Mouse (Mus musculus) neural tube, embryonic 14.5 days (tissue): ENCODE measurements around the gene Mepe. TPM values are rescaled to one million over a fixed set of nuclear protein-coding genes. Genes with fewer than 3 reads are reported as not detected.

Experiments
- ATAC-seq: fragments of 200-750 bp; cut with Nextera tagmentation; 2 replicates; pipeline ENCODE4 v1.8.0; 2017; ENCODE audit warnings: low read depth, mild to moderate bottlenecking, moderate TSS enrichment, moderate library complexity
- H3K27ac ChIP-seq: fragments of 300-500 bp; sonication (generic); 2 replicates; pipeline ENCODE4 v1.5.1; 2014; ENCODE audit warnings: low read depth, mild to moderate bottlenecking, control low read depth, low read length, moderate library complexity, mixed read lengths
- H3K27me3 ChIP-seq: fragments of 300-500 bp; sonication (generic); 2 replicates; pipeline ENCODE4 v1.6.1; 2014; ENCODE audit warnings: low read length; ENCODE audit not compliant: control insufficient read depth, insufficient read depth
- H3K36me3 ChIP-seq: fragments of 300-500 bp; sonication (generic); 2 replicates; pipeline ENCODE4 v1.6.1; 2014; ENCODE audit warnings: low read length, mixed read lengths; ENCODE audit not compliant: control insufficient read depth, insufficient read depth
- H3K4me1 ChIP-seq: fragments of 300-500 bp; sonication (generic); 2 replicates; pipeline ENCODE4 v1.6.1; 2014; ENCODE audit warnings: low read length; ENCODE audit not compliant: control insufficient read depth, insufficient read depth
- H3K4me2 ChIP-seq: fragments of 300-500 bp; sonication (generic); 2 replicates; pipeline ENCODE4 v1.6.1; 2014; ENCODE audit warnings: mild to moderate bottlenecking, low read depth, low read length, control low read depth
- H3K4me3 ChIP-seq: fragments of 300-500 bp; sonication (generic); 2 replicates; pipeline ENCODE4 v1.5.1; 2014; ENCODE audit warnings: low read depth, low read length, control low read depth, mixed read lengths
- H3K9ac ChIP-seq: fragments of 300-500 bp; sonication (generic); replicated peaks from 2 replicates; pipeline ENCODE4 v1.6.1; 2014; ENCODE audit warnings: low read depth, mild to moderate bottlenecking, control low read depth, low read length, mixed read lengths
- H3K9me3 ChIP-seq: fragments of 300-500 bp; sonication (generic); 2 replicates; pipeline ENCODE4 v1.6.1; 2016; ENCODE audit warnings: low read length; ENCODE audit not compliant: control insufficient read depth
- WGBS: fragments of 180-500 bp; shearing (Covaris S2); extraction: QIAGEN DNeasy Blood & Tissue Kit; methylation state at CpG from one replicate; pipeline ENCODE4 v1.1.7; 2014; 5-methylcytosine and 5-hydroxymethylcytosine counted together
- polyA plus RNA-seq: library from polyadenylated mRNA; unstranded; fragments of >200 nt; fragmentation: Nextera tagmentation; extraction: Ambion mirVana; gene quantifications from 2 replicates; pipeline ENCODE4 v1.2.1, GENCODE M21; 2014

Mepe gene
- polyA plus RNA-seq, 1 experiment from 2014 or later, result not detected

DNA sequence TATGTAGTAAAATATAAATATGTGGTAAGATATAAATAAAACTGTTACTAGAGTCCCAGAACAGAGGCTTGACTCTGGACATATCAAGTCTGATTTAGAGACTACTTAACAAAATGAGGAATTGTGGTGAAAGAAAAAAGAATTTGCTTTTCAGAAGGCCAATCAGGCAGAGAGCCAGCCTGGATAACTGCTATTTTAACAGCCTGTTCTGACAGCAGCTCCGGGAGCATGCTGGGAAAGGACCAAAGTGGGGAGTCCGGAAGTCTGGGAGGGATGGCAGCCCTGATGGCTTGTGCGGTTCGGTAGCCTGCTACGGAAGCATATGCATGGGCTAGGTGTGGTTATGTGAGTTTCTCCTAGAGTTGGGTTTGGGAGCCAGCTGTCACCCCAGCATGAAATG is 45.5 kb downstream of the Mepe start:
- Histone ChIP-seq H3K9me3 (no peaks in the 10 kb centered on the region), H3K4me2 (no peak overlapping the region), H3K4me1 (no peaks in the 10 kb centered on the region), H3K4me3 (no peak overlapping the region), H3K27me3 (no peaks in the 10 kb centered on the region), H3K36me3 (no peaks in the 10 kb centered on the region), H3K9ac (no peak overlapping the region), H3K27ac (no peak overlapping the region)
- 88% methylated on average over 5 of the region's 5 CpGs for WGBS
- no peak for ATAC-seq

DNA sequence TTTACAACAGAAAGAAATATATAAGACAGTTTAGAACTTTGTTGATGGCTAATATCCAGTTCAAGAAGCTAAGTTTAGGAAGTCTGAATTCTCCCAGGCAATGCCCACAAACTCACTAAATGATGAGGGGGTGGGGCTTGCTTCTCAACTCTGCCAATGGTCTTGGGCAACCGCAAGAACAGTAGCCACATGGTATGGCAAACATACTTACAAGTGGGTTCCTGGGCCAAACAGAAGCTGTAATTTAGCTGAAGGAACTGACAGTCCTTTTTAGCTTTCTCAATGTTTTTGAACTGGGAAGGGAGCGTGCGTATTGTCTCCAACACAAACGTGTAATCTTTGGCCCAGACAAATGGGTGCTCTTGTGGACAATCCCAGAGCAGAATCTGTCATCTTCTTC is 46.2 kb downstream of the Mepe start:
- Histone ChIP-seq H3K9ac (no peak overlapping the region), H3K4me2 (no peak overlapping the region), H3K4me1 (no peaks in the 10 kb centered on the region), H3K9me3 (no peaks in the 10 kb centered on the region), H3K27me3 (no peaks in the 10 kb centered on the region), H3K27ac (no peak overlapping the region), H3K4me3 (no peak overlapping the region), H3K36me3 (no peaks in the 10 kb centered on the region)
- 90% methylated on average over 4 of the region's 4 CpGs for WGBS
- ATAC-seq, result no peak

DNA sequence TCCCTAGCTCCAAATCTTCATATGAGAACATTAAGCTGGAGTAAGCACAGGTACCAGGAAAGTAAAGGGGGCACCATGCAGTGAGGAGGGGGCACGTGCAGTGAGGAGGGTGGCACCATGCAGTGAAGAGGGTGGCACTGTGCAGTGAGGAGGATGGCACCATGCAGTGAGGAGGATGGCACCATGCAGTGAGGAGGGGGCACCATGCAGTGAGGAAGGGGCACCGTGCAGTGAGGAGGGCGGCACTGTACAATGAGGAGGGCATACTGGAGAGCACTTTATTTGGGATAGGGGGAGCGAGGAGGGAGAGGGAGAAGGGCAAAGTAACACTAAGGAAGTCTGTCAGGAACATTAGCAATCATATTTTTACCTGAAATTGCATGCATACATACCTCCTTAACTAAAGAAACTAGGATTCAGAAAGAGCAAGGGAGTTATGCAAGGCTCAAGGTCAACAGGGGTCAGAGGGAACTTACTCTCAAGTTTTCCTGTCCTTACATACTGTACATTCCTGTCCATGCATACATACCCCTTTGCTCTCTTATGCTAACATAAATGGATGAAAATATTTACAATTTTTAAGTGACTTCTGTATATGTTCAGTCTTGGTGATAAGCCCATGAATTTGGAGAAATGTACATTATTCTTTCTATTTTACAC is 48.6 kb downstream of the Mepe start:
- Histone ChIP-seq H3K4me2 (no peak overlapping the region), H3K9ac (no peak overlapping the region), H3K9me3 (no peaks in the 10 kb centered on the region), H3K4me3 (no peak overlapping the region), H3K27ac (no peak overlapping the region), H3K27me3 (no peaks in the 10 kb centered on the region), H3K36me3 (no peaks in the 10 kb centered on the region), H3K4me1 (no peaks in the 10 kb centered on the region)
- WGBS, result 85% methylated on average over 4 of the region's 4 CpGs
- no peak for ATAC-seq

DNA sequence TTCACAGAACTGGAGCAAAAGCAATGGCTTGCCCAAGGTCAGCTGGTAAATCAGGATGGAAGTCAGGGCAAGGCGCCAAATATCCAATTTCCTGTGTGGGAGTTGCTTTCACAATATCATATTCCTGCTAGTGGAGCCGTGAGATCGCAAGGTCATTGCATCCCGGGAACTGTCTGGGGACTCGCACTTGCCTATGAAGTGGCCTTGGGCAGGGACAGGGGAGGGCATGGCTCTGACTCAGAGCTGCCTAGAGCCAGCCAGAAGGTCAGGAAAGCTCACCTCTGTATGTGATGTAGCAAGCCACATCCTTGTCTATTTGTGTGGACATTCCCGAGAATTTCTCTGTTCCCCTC is 49.2 kb downstream of the Mepe start:
- WGBS, result 81% methylated on average over 6 of the region's 6 CpGs
- Histone ChIP-seq H3K27me3 (no peaks in the 10 kb centered on the region), H3K27ac (no peak overlapping the region), H3K9me3 (no peaks in the 10 kb centered on the region), H3K9ac (no peak overlapping the region), H3K4me1 (no peaks in the 10 kb centered on the region), H3K36me3 (no peaks in the 10 kb centered on the region), H3K4me3 (no peak overlapping the region), H3K4me2 (no peak overlapping the region)
- no peak for ATAC-seq

DNA sequence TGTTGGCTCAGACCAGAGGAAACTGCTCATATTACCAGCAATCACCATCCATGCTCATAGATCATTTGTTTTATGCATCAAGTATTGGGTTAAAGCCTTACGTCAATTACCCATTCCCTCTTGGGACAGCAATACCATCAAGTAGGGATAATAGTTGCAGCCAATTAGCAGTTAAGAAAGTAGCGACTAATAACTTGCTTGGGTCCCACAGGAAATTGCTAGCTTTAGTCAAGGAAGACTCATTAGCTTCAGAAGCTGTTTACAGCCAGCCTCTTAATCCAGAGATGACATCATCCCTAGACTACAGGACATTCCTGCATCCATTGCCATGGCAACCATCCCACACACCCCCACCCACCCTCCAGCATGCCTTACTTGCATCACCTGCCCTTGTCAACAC is 50.0 kb downstream of the Mepe start:
- H3K9ac ChIP-seq, result no peak overlapping the region
- no peaks in the 10 kb centered on the region for H3K36me3 ChIP-seq
- H3K27me3 ChIP-seq, result no peaks in the 10 kb centered on the region
- ATAC-seq, result peak; percentile 68; the same call in 1 of the 2 replicates
- 58% methylated on average over 2 of the region's 2 CpGs for WGBS
- no peaks in the 10 kb centered on the region for H3K4me1 ChIP-seq
- no peak overlapping the region for H3K4me3 ChIP-seq
- H3K27ac ChIP-seq, result no peak overlapping the region
- no peaks in the 10 kb centered on the region for H3K9me3 ChIP-seq
- no peak overlapping the region for H3K4me2 ChIP-seq

DNA sequence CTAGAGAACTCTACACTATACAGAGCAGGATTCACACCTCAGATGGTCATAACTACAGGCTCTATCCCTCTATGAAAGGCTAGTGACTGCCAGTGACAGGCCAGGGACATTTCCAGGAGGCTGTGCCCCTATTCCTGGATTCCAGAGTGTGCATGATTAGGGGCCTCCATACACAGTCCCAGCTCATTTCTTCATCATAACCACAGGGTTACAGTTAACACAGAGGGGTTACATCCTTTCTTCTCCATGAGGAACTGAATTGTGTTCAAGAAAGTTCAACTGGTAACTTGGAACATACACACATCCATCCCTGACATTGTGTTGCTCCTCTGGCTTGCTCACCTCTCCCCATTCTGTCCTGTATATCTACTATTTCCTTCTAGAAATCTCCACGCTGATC is 51.8 kb downstream of the Mepe start:
- no peaks in the 10 kb centered on the region for H3K4me1 ChIP-seq
- H3K27ac ChIP-seq, result no peak overlapping the region
- no peaks in the 10 kb centered on the region for H3K36me3 ChIP-seq
- H3K9me3 ChIP-seq, result no peaks in the 10 kb centered on the region
- ATAC-seq, result no peak
- H3K27me3 ChIP-seq, result no peaks in the 10 kb centered on the region
- no peak overlapping the region for H3K9ac ChIP-seq
- H3K4me2 ChIP-seq, result no peak overlapping the region
- WGBS, result 77% methylated on average over 1 of the region's 1 CpGs
- H3K4me3 ChIP-seq, result no peak overlapping the region

DNA sequence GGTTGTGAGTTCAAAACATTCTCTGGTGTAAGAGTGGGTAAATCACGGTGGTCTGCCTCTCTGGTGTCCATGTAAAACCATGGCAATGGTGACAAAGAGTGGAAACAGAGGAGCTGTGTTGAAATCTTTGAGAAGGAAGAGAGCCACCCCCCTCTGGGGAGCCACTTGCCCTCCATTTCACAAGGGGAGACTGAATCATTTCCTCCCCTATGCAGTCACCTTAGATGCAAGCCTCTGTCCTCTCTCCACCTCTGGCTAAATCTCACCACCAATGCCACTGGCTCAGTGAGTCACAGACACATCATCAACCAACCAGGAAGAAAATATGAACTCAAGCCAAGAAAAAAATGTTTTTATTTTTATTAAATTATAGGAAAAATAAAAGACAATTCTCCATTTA is 55.4 kb downstream of the Mepe start:
- ATAC-seq, result no peak
- Histone ChIP-seq H3K4me3 (no peak overlapping the region), H3K4me1 (no peaks in the 10 kb centered on the region), H3K27ac (no peak overlapping the region), H3K4me2 (no peak overlapping the region), H3K27me3 (no peaks in the 10 kb centered on the region), H3K9ac (no peak overlapping the region), H3K36me3 (no peaks in the 10 kb centered on the region), H3K9me3 (no peaks in the 10 kb centered on the region)
- 94% methylated on average over 1 of the region's 1 CpGs for WGBS

DNA sequence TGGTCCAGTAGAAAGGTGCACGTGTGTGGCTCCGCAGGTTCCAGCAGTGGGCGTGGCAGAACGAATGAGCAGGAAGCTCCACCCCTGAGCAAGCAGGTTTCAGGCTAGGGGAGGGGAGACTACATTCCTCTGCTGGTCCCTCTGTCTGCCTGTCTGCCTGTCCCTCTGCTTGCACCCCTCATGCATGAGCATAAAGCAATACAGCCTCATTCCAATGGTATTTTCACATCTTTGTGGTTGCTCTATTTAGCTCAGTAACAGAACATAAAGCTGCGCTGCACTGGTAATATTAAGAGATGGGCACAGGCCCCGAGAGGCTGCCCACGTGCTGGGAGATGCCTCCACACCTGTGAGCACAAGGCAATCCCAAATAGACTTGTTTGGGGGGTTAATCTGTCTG is 56.5 kb downstream of the Mepe start:
- 82% methylated on average over 3 of the region's 7 CpGs for WGBS
- H3K27me3 ChIP-seq, result no peaks in the 10 kb centered on the region
- H3K4me1 ChIP-seq, result no peaks in the 10 kb centered on the region
- H3K9me3 ChIP-seq, result no peaks in the 10 kb centered on the region
- no peak overlapping the region for H3K9ac ChIP-seq
- no peak overlapping the region for H3K27ac ChIP-seq
- H3K4me3 ChIP-seq, result no peak overlapping the region
- H3K4me2 ChIP-seq, result no peak overlapping the region
- H3K36me3 ChIP-seq, result no peaks in the 10 kb centered on the region
- no peak for ATAC-seq

DNA sequence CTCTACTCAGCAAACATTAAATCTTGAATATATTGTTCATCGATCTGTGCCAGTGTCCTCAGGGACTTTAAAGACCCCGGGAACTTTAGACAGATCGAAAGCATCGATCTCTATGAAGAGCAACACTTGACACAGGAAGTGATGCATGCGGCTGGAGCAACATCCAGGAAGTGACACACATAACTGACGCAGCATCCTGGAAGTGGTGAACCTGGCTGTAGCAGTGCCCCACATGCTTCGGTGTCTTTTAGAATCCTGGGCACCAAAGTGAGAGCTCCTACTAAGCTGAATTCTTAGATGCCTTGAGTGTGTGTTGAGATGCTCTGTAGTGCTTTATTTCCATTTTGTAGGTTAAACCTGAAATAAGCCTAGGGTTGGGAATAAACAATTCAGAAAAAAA is 59.4 kb downstream of the Mepe start:
- no peak overlapping the region for H3K27ac ChIP-seq
- no peaks in the 10 kb centered on the region for H3K27me3 ChIP-seq
- ATAC-seq, result no peak
- no peaks in the 10 kb centered on the region for H3K36me3 ChIP-seq
- H3K4me2 ChIP-seq, result no peak overlapping the region
- no peak overlapping the region for H3K4me3 ChIP-seq
- WGBS, result 87% methylated on average over 7 of the region's 7 CpGs
- no peaks in the 10 kb centered on the region for H3K4me1 ChIP-seq
- H3K9ac ChIP-seq, result no peak overlapping the region
- no peaks in the 10 kb centered on the region for H3K9me3 ChIP-seq
